Mouse (Mus musculus) limb, embryonic 15.5 days (tissue): Measurements from ENCODE around the gene Zfyve28. TPM values are rescaled to one million over a fixed set of nuclear protein-coding genes. Genes with fewer than 3 reads are reported as not detected.

ENCODE experiments used
- ATAC-seq: fragments of 200-750 bp; cut with Nextera tagmentation; 2 replicates; pipeline ENCODE4 v1.8.0; 2017; ENCODE audit warnings: low read depth, moderate TSS enrichment; ENCODE audit not compliant: insufficient number of reproducible peaks, low FRiP score, low TSS enrichment
- H3K27ac ChIP-seq: fragments of 300-500 bp; sonication (generic); 2 replicates; pipeline ENCODE4 v1.5.1; 2015; ENCODE audit warnings: moderate library complexity, mild to moderate bottlenecking, inconsistent platforms
- H3K27me3 ChIP-seq: fragments of 300-500 bp; sonication (generic); 2 replicates; pipeline ENCODE4 v1.6.1; 2015; ENCODE audit warnings: inconsistent platforms
- H3K36me3 ChIP-seq: fragments of 300-500 bp; sonication (generic); 2 replicates; pipeline ENCODE4 v1.6.1; 2015; ENCODE audit warnings: inconsistent platforms
- H3K4me1 ChIP-seq: fragments of 300-500 bp; sonication (generic); 2 replicates; pipeline ENCODE4 v1.6.1; 2015; ENCODE audit warnings: inconsistent platforms
- H3K4me2 ChIP-seq: fragments of 300-500 bp; sonication (generic); 2 replicates; pipeline ENCODE4 v1.6.1; 2015; ENCODE audit warnings: mild to moderate bottlenecking, inconsistent platforms
- H3K4me3 ChIP-seq: fragments of 300-500 bp; sonication (generic); 2 replicates; pipeline ENCODE4 v1.5.1; 2015; ENCODE audit warnings: mild to moderate bottlenecking, inconsistent platforms
- H3K9ac ChIP-seq: fragments of 300-500 bp; sonication (generic); 2 replicates; pipeline ENCODE4 v1.6.1; 2015; ENCODE audit warnings: inconsistent platforms
- H3K9me3 ChIP-seq: fragments of 300-500 bp; sonication (generic); 2 replicates; pipeline ENCODE4 v1.6.1; 2016; ENCODE audit warnings: inconsistent platforms
- WGBS: fragments of 180-500 bp; shearing (Covaris S2); methylation state at CpG from one replicate; pipeline ENCODE4 v1.1.7; 2015; 5-methylcytosine and 5-hydroxymethylcytosine counted together
- polyA plus RNA-seq: library from polyadenylated mRNA; unstranded; fragments of >200 nt; fragmentation: Nextera tagmentation; extraction: Ambion mirVana; gene quantifications from 2 replicates; pipeline ENCODE4 v1.2.1, GENCODE M21; 2015

The Zfyve28 gene
- polyA plus RNA-seq, 1 experiment from 2014 or later: 1.1 TPM

DNA sequence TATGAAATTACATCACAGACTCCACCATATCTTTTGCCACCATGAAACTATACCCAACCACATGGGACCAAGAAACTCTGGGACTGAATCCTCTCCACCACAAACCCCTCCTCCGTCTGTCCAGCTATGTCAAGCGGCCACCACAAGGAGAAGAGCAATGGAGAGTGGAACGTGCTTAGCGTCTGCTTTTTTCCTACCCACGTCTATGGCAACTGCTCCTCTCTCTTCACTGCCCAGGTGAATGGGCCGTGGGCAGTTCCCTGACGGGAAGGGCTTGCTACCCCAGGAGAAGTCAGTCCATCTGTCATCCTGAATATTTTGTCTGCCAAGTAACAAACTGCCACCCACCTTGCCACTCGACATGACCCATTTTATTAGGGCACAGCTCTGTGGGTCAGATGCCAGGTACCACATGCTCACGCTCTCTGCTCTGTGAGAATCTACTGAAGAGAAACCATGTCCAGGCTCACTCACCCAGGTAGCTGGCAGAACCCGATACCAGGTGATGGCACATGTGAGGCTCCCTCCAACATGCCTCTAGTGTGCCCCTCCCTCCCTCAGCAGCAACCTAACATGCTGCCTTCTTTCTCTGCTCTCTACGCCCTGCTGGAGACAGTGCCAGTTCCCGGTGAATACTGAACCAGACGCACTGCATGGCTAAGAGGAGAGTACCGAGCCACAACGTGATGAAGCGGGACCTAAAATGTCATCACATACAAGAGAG lies 18.9 kb downstream of the Zfyve28 start:
- Histone ChIP-seq H3K9ac (no peak overlapping the region), H3K4me2 (no peak overlapping the region), H3K9me3 (no peaks in the 10 kb centered on the region), H3K36me3 (no peaks in the 10 kb centered on the region), H3K27ac (no peak overlapping the region), H3K4me1 (no peaks in the 10 kb centered on the region), H3K4me3 (no peak overlapping the region), H3K27me3 (no peaks in the 10 kb centered on the region)
- WGBS: 82% methylated on average over 16 of the region's 16 CpGs
- no peak for ATAC-seq

- Histone ChIP-seq H3K27me3 (no peaks in the 10 kb centered on the region), H3K4me1 (no peaks in the 10 kb centered on the region), H3K27ac (no peak overlapping the region), H3K9ac (no peak overlapping the region), H3K4me3 (no peak overlapping the region), H3K9me3 (no peaks in the 10 kb centered on the region), H3K36me3 (no peaks in the 10 kb centered on the region), H3K4me2 (no peak overlapping the region)
- WGBS: 68% methylated on average over 4 of the region's 4 CpGs
- ATAC-seq: no peak
Observed at GRCm38 (mm10) chr5:34266065-34266464, 22.2 kb downstream of the Zfyve28 start.

GRCm38 (mm10) chr5:34259172-34259816 lies 29.0 kb downstream of the Zfyve28 start:
- 64% methylated on average over 3 of the region's 3 CpGs for WGBS
- Histone ChIP-seq H3K9ac (no peak overlapping the region), H3K4me2 (no peak overlapping the region), H3K4me1 (no peaks in the 10 kb centered on the region), H3K9me3 (no peaks in the 10 kb centered on the region), H3K27me3 (no peaks in the 10 kb centered on the region), H3K36me3 (no peaks in the 10 kb centered on the region), H3K4me3 (no peak overlapping the region), H3K27ac (no peak overlapping the region)
- ATAC-seq: no peak

- H3K27ac ChIP-seq: no peak overlapping the region
- no peak for ATAC-seq
- no peak overlapping the region for H3K4me2 ChIP-seq
- H3K4me1 ChIP-seq: peaks cover 15% of the 10 kb centered on the region; the same call in 1 of the 2 replicates
- no peaks in the 10 kb centered on the region for H3K27me3 ChIP-seq
- no peak overlapping the region for H3K9ac ChIP-seq
- no peaks in the 10 kb centered on the region for H3K9me3 ChIP-seq
- WGBS: 82% methylated on average over 3 of the region's 3 CpGs
- no peaks in the 10 kb centered on the region for H3K36me3 ChIP-seq
- no peak overlapping the region for H3K4me3 ChIP-seq
Observed at GRCm38 (mm10) chr5:34255189-34255588, 33.1 kb downstream of the Zfyve28 start.

- no peak for ATAC-seq
- WGBS: 71% methylated on average over 8 of the region's 8 CpGs
Observed at GRCm38 (mm10) chr5:34254309-34254708, 33.9 kb downstream of the Zfyve28 start.

GRCm38 (mm10) chr5:34252967-34253519 lies 35.2 kb downstream of the Zfyve28 start:
- ATAC-seq: no peak
- 50% methylated on average over 4 of the region's 4 CpGs for WGBS
- H3K4me3 ChIP-seq: no peak overlapping the region

More at GRCm38 (mm10) chr5:34254309-34254708, 33.9 kb downstream of the Zfyve28 start:
- Histone ChIP-seq H3K36me3 (no peaks in the 10 kb centered on the region), H3K27ac (no peak overlapping the region), H3K4me3 (no peak overlapping the region), H3K4me1 (peaks cover 20% of the 10 kb centered on the region), H3K9me3 (no peaks in the 10 kb centered on the region), H3K9ac (no peak overlapping the region), H3K4me2 (no peak overlapping the region), H3K27me3 (no peaks in the 10 kb centered on the region)

DNA sequence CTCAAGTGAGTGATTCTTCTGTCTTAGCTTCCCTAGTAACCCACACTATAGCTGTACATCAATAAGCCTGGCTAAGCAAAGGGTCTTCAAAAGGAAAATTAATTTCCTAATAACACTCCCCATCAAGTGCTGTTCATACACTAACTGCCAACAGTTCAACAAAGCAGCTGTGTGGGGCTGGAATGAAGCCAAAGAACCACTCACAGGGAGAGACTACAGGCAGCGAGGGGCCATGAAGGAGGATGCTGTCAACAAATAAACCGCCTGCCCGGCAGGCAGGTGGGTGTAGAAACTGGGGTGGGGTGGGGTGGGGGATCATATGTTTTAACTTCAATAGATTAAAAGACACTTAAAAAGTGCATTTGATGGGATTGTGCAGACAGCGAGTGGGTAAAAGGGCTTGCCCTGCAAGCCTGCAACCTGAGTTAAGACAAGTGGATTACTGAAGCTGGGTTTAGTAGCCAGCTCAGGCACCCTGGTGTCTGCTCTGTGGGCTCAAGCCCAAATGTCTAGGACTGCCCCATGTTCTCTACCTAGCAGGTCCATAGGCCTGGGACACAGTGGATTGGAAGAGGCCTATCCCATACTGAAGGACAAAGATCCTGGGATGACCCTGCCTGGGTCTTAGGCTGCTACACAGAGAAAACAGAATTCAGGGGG lies 35.8 kb downstream of the Zfyve28 start:
- Histone ChIP-seq H3K27me3 (no peaks in the 10 kb centered on the region), H3K36me3 (no peaks in the 10 kb centered on the region), H3K9me3 (no peaks in the 10 kb centered on the region), H3K4me1 (peaks cover 20% of the 10 kb centered on the region), H3K4me3 (no peak overlapping the region), H3K27ac (no peak overlapping the region), H3K4me2 (no peak overlapping the region), H3K9ac (no peak overlapping the region)
- no peak for ATAC-seq
- WGBS: 11% methylated on average over 4 of the region's 4 CpGs

More at GRCm38 (mm10) chr5:34252967-34253519, 35.2 kb downstream of the Zfyve28 start:
- Histone ChIP-seq H3K27me3 (no peaks in the 10 kb centered on the region), H3K9ac (no peak overlapping the region), H3K9me3 (no peaks in the 10 kb centered on the region), H3K4me1 (peaks cover 20% of the 10 kb centered on the region), H3K36me3 (no peaks in the 10 kb centered on the region), H3K27ac (no peak overlapping the region), H3K4me2 (no peak overlapping the region)

DNA sequence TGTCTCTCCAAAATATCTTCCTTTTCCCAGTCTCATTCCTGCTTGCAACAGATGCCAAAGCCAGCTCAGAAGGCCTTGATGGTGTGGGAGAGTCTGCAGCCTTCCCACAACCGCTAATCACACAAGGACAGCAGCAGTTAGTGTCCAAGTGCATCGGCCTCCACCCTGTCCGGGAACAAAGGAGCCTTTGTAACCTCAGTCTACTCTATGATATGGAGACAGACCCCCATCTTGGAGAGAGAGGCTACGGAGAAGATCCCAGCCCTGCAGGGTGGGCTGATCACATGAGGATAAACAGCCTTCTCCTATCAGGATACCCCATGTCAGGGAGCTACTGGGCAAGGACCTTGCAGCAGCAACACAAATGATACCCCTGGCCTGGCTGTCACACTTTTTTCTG lies 36.5 kb downstream of the Zfyve28 start:
- Histone ChIP-seq H3K9ac (no peak overlapping the region), H3K27me3 (no peaks in the 10 kb centered on the region), H3K36me3 (no peaks in the 10 kb centered on the region), H3K27ac (no peak overlapping the region), H3K4me3 (no peak overlapping the region), H3K9me3 (no peaks in the 10 kb centered on the region), H3K4me2 (no peak overlapping the region), H3K4me1 (peaks cover 20% of the 10 kb centered on the region)
- ATAC-seq: no peak
- 64% methylated on average over 4 of the region's 4 CpGs for WGBS

- 64% methylated on average over 3 of the region's 3 CpGs for WGBS
- Histone ChIP-seq H3K4me1 (peaks cover 20% of the 10 kb centered on the region), H3K36me3 (no peaks in the 10 kb centered on the region), H3K27me3 (no peaks in the 10 kb centered on the region), H3K27ac (no peak overlapping the region), H3K9me3 (no peaks in the 10 kb centered on the region), H3K4me2 (no peak overlapping the region), H3K9ac (no peak overlapping the region), H3K4me3 (no peak overlapping the region)
- no peak for ATAC-seq
Observed at GRCm38 (mm10) chr5:34250090-34250489, 38.2 kb downstream of the Zfyve28 start.

GRCm38 (mm10) chr5:34249132-34249531 lies 39.1 kb downstream of the Zfyve28 start:
- no peaks in the 10 kb centered on the region for H3K9me3 ChIP-seq
- 75% methylated on average over 4 of the region's 4 CpGs for WGBS
- H3K36me3 ChIP-seq: no peaks in the 10 kb centered on the region
- no peak overlapping the region for H3K4me2 ChIP-seq
- H3K4me3 ChIP-seq: no peak overlapping the region
- no peak overlapping the region for H3K27ac ChIP-seq
- no peaks in the 10 kb centered on the region for H3K27me3 ChIP-seq
- peaks cover 20% of the 10 kb centered on the region for H3K4me1 ChIP-seq
- no peak overlapping the region for H3K9ac ChIP-seq
- no peak for ATAC-seq

DNA sequence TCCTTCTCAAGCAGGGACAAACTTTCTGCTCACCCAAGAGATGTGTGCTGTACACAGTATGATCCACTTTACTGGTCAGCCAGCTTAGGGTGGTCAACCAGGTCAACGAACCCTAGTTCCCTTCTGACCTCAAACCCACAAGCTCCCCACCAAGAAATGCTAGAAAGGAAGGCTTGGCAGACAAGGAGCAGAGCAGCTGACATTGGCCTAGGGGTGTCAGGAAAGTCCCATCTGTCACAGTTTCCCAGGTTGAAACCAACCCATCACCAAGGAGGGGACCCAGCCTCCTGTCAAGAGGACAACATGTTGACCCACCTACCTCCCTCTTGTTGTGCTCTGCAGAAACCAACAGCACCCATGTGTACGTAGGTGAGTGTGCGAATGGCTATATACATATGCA lies 41.8 kb downstream of the Zfyve28 start:
- H3K27me3 ChIP-seq: no peaks in the 10 kb centered on the region
- no peak overlapping the region for H3K9ac ChIP-seq
- ATAC-seq: no peak
- no peak overlapping the region for H3K4me2 ChIP-seq
- no peaks in the 10 kb centered on the region for H3K9me3 ChIP-seq
- peaks cover 17% of the 10 kb centered on the region for H3K4me1 ChIP-seq
- H3K27ac ChIP-seq: no peak overlapping the region
- no peak overlapping the region for H3K4me3 ChIP-seq
- WGBS: 92% methylated on average over 3 of the region's 3 CpGs
- no peaks in the 10 kb centered on the region for H3K36me3 ChIP-seq

DNA sequence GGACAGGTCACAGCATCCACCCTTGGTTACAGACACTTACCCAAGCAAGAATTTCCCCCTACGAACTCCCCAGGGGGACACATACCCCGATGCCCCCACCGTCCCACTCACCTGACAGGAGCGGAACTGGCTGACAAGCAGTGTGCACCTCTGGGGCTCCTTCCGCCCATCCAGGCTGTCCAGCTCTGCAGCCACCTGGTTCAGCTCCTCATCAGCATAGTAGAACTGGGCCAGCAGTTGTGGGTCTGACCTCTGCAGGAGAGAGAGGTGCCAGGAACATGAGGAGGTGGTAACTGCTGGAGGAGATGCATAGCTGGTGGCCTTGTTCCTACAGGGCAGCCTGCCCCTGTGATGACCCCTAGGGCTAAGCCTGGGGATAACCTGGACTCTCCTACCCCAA lies 45.2 kb downstream of the Zfyve28 start:
- Histone ChIP-seq H3K4me3 (no peak overlapping the region), H3K36me3 (no peaks in the 10 kb centered on the region), H3K4me1 (peaks cover 10% of the 10 kb centered on the region), H3K27ac (no peak overlapping the region), H3K9ac (no peak overlapping the region), H3K4me2 (no peak overlapping the region), H3K9me3 (no peaks in the 10 kb centered on the region), H3K27me3 (no peaks in the 10 kb centered on the region)
- WGBS: 80% methylated on average over 5 of the region's 5 CpGs
- peak; percentile 40; the same call in 1 of the 2 replicates for ATAC-seq
